Mouse (Mus musculus): ENCODE results near the gene Uba52. TPM values are rescaled to one million over a fixed set of nuclear protein-coding genes. Genes with fewer than 3 reads are reported as not detected.
A peak's percentile ranks its signal among the peaks of the same experiment; 100 is the strongest.
"Not testable (repeated sequence)": the region's sequence is repeated elsewhere in the genome, so short reads cannot be mapped to it uniquely, and the experiment has no call there.

The Uba52 gene
- polyA plus RNA-seq, 1 experiment from 2014 or later: 879 TPM

DNA sequence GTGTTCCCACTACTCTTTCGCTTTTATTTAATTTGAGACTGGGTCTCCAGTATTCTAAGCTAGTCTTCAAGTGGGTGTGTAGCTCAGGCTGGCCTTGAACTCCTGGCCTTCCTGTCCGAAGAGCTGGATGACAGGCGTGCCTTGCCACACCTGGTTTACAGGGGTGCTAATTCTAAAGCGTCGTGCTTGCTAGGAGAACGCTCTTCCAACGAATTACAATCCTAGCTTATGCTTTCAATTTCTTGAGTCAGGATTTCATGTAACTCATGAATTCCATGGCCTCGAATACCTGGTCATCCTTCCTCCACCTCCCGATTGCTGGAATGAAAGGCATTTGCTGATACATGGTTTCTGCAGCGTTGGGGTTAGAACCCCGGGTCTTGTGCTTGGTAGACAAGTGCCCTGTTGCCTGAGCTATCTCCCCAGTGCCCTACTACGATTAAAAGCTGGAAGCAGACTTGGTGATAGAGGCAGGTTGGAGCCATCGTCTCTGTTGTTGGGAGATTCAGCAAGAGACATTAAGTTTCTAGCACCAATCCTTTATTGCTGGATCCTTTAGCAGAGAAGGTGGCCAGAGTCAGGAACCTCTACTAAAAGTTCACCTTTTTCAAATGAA lies 17.7 kb upstream of the Uba52 start:
- WGBS: 38% methylated on average over 13 of the region's 13 CpGs
- Histone ChIP-seq H3K4me1 (peaks cover 33% of the 10 kb centered on the region), H3K36me3 (replicated peaks) (peaks cover 41% of the 10 kb centered on the region), H3K9me3 (no peaks in the 10 kb centered on the region), H3K27ac (peak overlapping the region; percentile 99), H3K27me3 (ENCODE audit: poor library complexity, severe bottlenecking) (no peaks in the 10 kb centered on the region), H3K4me3 (peak overlapping the region; percentile 86)
- no peak for DNase-seq (ENCODE audit: extremely low spot score, low spot score)

DNA sequence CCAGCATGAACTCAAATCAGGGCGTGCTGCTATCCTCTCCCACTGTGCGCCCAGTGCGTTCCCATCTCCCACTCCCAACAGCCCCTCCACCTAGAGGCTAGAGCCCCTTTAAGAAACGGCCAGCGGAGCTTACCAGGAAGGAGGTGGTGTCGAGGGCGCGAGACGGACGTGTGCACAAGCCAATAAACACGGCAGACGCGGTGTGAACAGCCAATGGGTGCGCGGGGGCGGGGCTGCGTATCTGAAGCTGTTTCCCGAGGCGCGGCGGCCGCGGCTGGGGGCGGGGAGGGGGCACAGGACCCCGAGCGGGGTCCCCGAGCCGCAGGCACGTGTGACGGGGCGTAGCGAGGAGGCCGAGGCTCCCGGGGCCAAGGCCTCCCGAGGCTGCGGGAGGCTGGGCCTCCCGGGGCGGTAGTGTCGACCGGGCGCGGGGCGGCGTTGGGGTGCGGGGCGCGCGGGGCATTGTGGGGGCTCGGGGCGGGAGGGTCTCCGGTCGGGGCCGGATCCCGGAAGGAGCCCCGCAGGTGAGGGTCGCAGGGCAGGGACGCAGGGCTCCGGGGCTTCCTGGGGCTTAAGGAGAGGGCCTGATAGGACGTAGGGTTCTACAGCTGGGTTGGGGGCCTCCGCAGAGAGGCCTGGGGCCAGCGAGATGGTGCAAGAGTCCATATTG lies 17.0 kb upstream of the Uba52 start, which contains the start of the genes Fkbp8 and Kxd1:
Gene Fkbp8 (plus strand): TSS at position 213 of the 670 bp plus-strand sequence.
Gene Kxd1 (minus strand): TSS at position 445 of the 670 bp plus-strand sequence.
- DNase-seq (ENCODE audit: extremely low spot score, low spot score): peak; percentile 98
- Histone ChIP-seq H3K27me3 (ENCODE audit: poor library complexity, severe bottlenecking) (no peaks in the 10 kb centered on the region), H3K9me3 (no peaks in the 10 kb centered on the region), H3K4me1 (peaks cover 38% of the 10 kb centered on the region), H3K4me3 (peak within 1 kb of the TSS; percentile 86), H3K36me3 (replicated peaks) (peaks cover 35% of the 10 kb centered on the region), H3K27ac (peak within 1 kb of the TSS; percentile 99)
- WGBS: 1% methylated on average over 57 of the region's 61 CpGs

DNA sequence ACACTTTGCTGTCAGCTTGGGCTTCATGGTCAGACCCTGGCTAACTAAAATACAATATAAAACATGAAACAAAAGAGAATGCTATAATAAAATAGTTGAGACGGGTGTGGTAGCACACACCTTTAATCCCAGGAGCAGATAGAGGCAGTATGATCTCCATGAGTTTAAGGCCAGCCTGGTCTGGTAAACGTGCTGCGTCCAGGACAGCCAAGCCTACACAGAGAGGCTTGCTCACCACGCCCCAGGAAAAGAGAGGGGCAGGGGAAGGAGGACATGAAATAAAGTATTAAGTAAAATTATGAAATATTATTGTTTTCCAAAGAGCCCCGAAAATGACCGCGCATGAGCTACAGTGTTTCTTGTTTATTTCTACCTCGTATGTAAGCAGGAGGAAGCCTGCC lies 16.5 kb upstream of the Uba52 start:
- H3K9me3 ChIP-seq: no peaks in the 10 kb centered on the region
- H3K27ac ChIP-seq: peak overlapping the region; percentile 99
- peaks cover 29% of the 10 kb centered on the region for H3K36me3 ChIP-seq (replicated peaks)
- peak overlapping the region; percentile 86 for H3K4me3 ChIP-seq
- no peak for DNase-seq (ENCODE audit: extremely low spot score, low spot score)
- H3K27me3 ChIP-seq (ENCODE audit: poor library complexity, severe bottlenecking): no peaks in the 10 kb centered on the region
- WGBS: 4% methylated on average over 8 of the region's 8 CpGs
- H3K4me1 ChIP-seq: peaks cover 44% of the 10 kb centered on the region

DNA sequence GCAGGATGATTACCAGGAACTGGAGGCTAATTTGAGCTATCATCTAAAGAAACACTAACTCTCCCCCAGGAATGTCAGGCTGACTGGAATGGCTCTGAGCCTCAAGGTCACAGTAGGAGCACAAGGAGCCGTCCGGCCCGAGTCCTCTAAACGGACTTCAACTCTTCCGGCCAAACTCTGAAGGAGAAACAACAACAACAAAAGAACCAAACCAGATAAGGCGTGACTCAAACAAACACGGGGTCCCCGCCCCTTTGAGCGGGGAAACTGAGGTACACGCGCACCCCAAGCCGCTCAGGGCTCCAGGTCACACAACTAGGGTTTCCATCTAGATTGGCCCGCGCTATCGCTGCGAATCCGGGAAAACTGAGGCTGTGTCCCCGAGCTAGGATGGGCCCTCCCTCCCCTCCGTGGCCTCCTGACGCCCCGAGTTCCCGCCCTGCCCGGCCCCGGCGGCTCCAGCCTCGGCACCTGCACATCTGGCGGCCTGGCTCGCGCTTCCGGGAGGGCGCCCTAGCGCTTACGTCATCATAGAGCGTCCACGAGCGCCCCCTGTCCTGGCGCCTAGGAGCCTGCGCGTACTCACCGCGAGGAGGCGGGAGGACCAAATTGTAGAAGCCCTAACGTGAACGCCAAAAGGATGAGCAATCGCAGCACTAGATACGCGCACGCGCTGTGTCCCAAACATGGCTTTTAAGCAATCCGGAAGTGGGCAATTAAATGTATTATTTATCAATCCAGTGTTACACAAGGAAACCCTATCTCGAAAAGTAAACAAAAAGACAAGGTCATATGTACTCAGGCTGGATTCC lies 12.2 kb upstream of the Uba52 start:
- peak overlapping the region; percentile 86 for H3K4me3 ChIP-seq
- whole genome bisulfite sequencing: under 1% methylated on average over 50 of the region's 51 CpGs

DNA sequence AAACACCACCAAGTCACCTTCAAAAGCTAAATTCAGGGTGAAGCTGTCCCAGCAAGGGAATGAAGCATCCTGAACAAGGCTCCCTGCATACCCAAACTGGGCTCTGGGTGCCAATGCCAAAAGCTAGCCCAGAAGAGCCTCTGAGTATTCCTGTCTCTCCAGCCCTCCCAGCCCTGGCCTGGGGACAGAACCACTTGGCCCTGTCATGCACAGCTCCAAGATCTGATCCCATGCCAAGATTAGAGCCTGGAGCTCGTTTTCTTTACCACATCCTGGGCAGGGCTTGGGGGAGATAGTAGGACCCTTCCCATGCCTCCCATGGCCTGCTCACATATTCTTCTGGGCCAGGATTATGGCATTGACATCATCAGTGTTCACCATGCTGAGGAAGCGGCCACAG lies 9.0 kb upstream of the Uba52 start:
- Histone ChIP-seq H3K4me3 (no peak overlapping the region), H3K4me1 (peaks cover 28% of the 10 kb centered on the region), H3K9me3 (no peaks in the 10 kb centered on the region), H3K36me3 (replicated peaks) (peaks cover 44% of the 10 kb centered on the region), H3K27ac (no peak overlapping the region), H3K27me3 (ENCODE audit: poor library complexity, severe bottlenecking) (no peaks in the 10 kb centered on the region)
- DNase-seq (ENCODE audit: extremely low spot score, low spot score): no peak
- WGBS: 81% methylated on average over 2 of the region's 2 CpGs

More for the DNA sequence above, 12.2 kb upstream of the Uba52 start:
- H3K27me3 ChIP-seq (ENCODE audit: poor library complexity, severe bottlenecking): no peaks in the 10 kb centered on the region
- H3K27ac ChIP-seq: peak overlapping the region; percentile 92
- peaks cover 38% of the 10 kb centered on the region for H3K4me1 ChIP-seq
- DNase-seq (ENCODE audit: extremely low spot score, low spot score): peak; percentile 95
- H3K36me3 ChIP-seq (replicated peaks): peaks cover 20% of the 10 kb centered on the region
- no peaks in the 10 kb centered on the region for H3K9me3 ChIP-seq

DNA sequence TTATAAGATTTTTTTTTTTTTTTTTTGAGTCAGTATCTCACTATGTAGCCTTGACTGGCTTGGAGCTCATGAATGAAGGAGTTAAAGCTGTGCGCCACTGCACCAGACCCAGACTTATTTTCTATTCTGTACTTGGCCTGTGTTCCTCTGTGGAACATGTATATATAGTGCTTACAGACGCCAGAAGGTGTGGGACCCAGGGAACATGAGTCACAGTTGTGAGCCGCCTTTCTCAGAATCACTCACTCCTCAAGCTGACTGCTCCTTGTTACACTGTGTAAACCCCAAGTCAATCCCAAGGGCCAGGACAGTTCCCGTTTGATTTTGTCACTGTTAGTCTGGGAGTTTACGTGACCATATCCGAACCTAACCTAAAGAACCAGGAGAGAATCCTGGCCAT lies 8.4 kb upstream of the Uba52 start:
- H3K4me3 ChIP-seq: no peak overlapping the region

DNA sequence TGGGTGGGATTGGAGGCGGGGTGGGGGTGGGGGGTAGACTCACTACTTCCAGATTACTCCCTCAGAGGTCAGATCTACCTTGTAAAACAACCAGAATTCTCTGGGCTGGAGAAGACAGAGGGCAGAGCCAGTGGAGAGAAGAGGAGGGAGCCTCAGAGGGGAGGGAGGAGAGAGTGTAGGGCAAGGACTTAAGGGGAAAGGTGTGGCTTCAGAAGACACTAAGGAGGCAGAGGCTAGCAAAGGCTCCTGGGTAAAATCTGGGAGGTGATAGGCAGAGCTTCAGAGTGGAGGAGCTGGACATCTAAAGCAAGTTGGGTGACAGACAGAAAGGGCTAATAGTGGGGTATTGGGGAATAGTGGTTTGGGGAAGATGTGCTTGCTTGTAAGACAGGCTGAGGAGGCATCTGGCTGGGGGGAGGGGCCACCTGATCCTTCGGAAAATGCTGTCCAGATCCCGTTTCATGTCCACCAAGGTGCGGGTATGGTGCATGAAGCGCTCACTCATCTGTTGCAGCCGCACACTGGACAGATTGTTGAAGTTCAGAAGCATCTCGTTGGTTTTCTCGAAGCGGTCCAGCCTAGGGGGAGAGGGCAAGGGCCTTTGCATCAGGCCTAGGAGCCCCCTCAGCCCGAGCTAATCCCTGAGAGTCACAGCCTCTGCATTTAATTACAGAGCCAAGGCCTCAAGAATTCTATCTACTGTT lies 7.5 kb upstream of the Uba52 start:
- Histone ChIP-seq H3K27me3 (ENCODE audit: poor library complexity, severe bottlenecking) (no peaks in the 10 kb centered on the region), H3K36me3 (replicated peaks) (peaks cover 60% of the 10 kb centered on the region), H3K9me3 (no peaks in the 10 kb centered on the region), H3K4me3 (no peak overlapping the region), H3K4me1 (peaks cover 21% of the 10 kb centered on the region), H3K27ac (no peak overlapping the region)
- DNase-seq (ENCODE audit: extremely low spot score, low spot score): no peak
- WGBS: 76% methylated on average over 10 of the region's 10 CpGs

More for the DNA sequence above, 8.4 kb upstream of the Uba52 start:
- Histone ChIP-seq H3K27ac (no peak overlapping the region), H3K36me3 (replicated peaks) (peaks cover 50% of the 10 kb centered on the region), H3K4me1 (peaks cover 28% of the 10 kb centered on the region), H3K9me3 (no peaks in the 10 kb centered on the region), H3K27me3 (ENCODE audit: poor library complexity, severe bottlenecking) (no peaks in the 10 kb centered on the region)
- WGBS: 96% methylated on average over 6 of the region's 6 CpGs
- DNase-seq (ENCODE audit: extremely low spot score, low spot score): no peak

DNA sequence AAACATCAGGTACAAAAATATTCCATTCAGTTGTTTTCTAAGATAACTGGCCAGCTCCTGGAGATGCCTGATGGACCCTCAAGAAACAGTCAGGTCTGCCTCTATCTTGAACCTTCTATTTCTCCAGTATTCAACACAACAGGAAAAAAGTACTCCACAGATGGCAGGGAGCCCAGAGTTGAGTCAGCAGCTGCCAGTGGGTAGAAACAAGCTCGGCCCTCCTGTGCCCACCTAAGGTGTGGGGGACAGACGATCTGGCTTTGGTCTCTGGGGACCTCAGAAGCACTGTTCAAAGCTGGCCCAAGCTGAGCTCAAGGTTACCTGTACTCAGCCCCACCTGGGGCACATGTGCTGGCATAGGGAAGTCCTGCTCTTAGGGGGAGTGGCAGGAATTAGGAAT lies 2.8 kb upstream of the Uba52 start:
- no peaks in the 10 kb centered on the region for H3K9me3 ChIP-seq
- H3K27ac ChIP-seq: no peak overlapping the region
- no peak overlapping the region for H3K4me3 ChIP-seq
- WGBS: 94% methylated on average over 2 of the region's 2 CpGs
- H3K27me3 ChIP-seq (ENCODE audit: poor library complexity, severe bottlenecking): no peaks in the 10 kb centered on the region
- H3K4me1 ChIP-seq: peaks cover 31% of the 10 kb centered on the region
- H3K36me3 ChIP-seq (replicated peaks): peaks cover 72% of the 10 kb centered on the region
- DNase-seq (ENCODE audit: extremely low spot score, low spot score): no peak

DNA sequence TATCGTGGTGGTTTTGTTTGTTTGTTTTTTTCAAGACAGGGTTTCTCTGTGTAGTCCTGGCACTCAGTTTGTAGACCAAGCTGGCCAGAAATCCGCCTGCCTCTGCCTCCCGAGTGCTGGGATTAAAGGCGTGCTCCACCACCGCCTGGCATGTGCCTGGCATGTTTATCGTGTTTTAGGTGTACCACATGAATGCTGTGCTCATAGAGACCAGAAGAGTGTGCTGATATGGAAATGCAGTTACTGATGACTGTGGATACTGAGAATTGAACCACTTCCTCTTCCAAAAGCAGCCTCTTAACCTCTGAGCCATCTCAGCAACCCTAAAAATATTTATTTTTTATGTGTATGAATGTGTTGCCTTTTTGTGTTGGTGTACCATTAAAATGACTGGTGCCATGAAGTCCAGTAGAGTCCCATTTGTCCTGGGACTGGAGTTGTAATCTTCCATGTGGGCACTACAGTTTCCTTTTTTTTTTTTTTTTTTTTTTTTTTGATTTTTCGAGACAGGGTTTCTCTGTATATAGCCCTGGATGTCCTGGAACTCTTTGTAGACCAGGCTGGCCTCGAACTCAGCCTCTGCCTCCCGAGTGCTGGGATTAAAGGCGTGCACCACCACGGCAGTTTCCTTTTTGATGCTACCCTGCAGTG lies 1.8 kb upstream of the Uba52 start:
- WGBS: 95% methylated on average over 11 of the region's 11 CpGs
- Histone ChIP-seq H3K4me1 (peaks cover 31% of the 10 kb centered on the region), H3K9me3 (no peaks in the 10 kb centered on the region), H3K27me3 (ENCODE audit: poor library complexity, severe bottlenecking) (no peaks in the 10 kb centered on the region), H3K4me3 (peak overlapping the region; percentile 98; the same call in 1 of the 2 replicates), H3K36me3 (replicated peaks) (peaks cover 74% of the 10 kb centered on the region), H3K27ac (no peak overlapping the region)
- no peak for DNase-seq (ENCODE audit: extremely low spot score, low spot score)

DNA sequence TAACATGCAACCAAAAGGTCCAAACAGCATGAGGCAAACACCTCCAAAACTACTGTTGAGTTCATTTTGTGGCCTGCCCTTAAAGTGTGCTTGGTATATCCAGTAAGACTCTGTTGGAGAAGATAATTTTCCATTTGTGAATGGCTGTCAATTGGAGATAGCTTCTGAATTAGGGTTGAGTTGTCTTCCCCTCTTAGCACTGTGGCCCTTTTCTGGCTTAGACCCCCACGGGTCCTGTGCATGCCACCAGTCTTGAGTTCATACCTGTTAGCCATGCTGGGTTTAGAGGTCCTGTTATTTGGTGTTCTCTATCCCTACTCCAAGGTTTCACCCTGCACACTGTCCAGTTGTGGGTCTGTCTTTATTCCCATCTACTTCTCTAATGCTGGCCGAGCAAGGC lies 1.2 kb upstream of the Uba52 start:
- H3K4me1 ChIP-seq: peaks cover 37% of the 10 kb centered on the region
- no peaks in the 10 kb centered on the region for H3K27me3 ChIP-seq (ENCODE audit: poor library complexity, severe bottlenecking)
- H3K36me3 ChIP-seq (replicated peaks): peaks cover 77% of the 10 kb centered on the region
- DNase-seq (ENCODE audit: extremely low spot score, low spot score): no peak
- no peaks in the 10 kb centered on the region for H3K9me3 ChIP-seq
- no peak overlapping the region for H3K27ac ChIP-seq
- peak overlapping the region; percentile 98 for H3K4me3 ChIP-seq
- WGBS: 89% methylated on average over 2 of the region's 2 CpGs

DNA sequence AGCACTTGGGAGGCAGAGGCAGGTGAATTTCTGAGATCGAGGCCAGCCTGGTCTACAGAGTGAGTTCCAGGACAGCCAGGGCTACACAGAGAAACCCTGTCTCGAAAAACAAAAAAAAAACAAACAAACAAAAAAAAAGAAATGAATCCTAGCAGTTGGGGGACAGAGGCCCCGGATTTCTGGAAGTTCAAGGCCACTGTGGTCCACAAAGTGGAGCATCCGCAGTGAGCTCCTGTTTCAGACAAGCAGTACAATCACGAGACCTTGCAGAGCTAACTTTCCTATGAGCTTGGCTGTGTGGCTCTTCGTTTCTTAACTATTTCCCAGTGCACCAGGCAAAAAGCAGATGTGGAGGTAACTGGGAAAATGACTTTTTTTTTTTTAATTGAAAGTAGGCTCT lies 573 bp upstream of the Uba52 start:
- 87% methylated on average over 6 of the region's 6 CpGs for WGBS
- peaks cover 39% of the 10 kb centered on the region for H3K4me1 ChIP-seq
- H3K27me3 ChIP-seq (ENCODE audit: poor library complexity, severe bottlenecking); DNase-seq (ENCODE audit: extremely low spot score, low spot score); H3K9me3 ChIP-seq: not testable (repeated sequence)
- peak overlapping the region; percentile 97 for H3K27ac ChIP-seq
- H3K36me3 ChIP-seq (replicated peaks): peaks cover 71% of the 10 kb centered on the region
- peak overlapping the region; percentile 98 for H3K4me3 ChIP-seq
